Mouse (Mus musculus): ENCODE measurements around the gene Supt6.
A peak's percentile ranks its signal among the peaks of the same experiment; 100 is the strongest.

Supt6 gene

GRCm38 (mm10) chr11:78181830-78182357, 63.9 kb downstream of the Supt6 start:
- no peak for DNase-seq

DNA sequence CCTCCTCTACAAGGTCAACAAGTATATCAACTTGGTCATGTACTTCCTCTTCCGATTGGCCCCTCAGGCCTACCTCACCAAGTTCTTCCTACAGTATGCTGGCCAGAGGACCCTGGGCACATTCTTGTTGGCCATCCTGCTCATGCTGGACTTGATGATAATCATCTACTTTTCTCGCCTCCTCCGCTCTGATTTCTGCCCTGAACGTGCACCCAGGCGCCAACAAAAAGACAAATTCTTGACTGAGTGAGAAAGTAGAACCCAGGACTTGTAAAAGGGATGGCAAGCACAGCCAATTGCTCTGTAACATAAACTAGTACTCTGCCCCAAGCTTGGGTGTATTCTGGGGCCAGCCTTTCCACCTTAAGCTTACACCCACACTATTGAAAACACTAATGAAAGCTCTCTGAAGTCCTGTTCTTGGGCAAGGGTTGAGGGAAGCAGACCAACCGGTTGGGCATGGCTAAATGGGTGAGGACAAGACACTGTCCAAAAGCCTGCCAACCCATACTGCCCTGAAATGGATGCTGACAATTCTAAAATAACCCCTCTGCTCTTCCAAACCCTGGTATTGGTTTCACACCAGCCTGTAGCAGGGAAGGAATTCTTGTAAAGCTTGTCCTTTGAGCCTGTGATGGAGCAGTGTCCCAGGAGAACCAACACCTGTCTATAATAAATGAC, 65.6 kb downstream of the Supt6 start:
- DNase-seq: no peak

DNA sequence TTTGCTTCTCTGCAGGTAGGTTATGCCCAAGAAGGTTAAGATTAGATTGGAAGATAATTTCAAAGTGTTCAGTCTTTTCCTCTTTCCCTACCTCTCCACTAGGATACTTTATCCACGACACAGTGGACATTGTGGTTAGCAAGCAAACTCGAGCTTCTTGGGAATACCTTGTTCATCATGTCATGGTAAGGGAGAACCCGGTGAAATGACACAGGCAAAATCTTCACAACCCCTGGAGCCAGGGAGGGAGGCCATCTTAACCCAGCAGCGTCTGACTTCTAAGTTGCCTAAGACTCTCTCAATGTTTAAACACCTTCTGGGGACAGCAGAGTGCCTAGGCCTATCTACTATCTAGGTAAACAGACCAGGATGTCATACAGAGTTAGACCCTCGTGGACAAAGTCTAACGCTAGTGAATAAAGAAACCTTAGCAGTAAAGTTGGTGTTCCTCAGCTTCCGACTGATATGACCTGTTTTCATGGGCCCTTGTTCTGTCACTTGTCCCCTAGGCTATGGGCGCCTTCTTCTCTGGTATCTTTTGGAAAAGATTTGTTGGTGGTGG, 66.3 kb downstream of the Supt6 start:
- DNase-seq: no peak

DNA sequence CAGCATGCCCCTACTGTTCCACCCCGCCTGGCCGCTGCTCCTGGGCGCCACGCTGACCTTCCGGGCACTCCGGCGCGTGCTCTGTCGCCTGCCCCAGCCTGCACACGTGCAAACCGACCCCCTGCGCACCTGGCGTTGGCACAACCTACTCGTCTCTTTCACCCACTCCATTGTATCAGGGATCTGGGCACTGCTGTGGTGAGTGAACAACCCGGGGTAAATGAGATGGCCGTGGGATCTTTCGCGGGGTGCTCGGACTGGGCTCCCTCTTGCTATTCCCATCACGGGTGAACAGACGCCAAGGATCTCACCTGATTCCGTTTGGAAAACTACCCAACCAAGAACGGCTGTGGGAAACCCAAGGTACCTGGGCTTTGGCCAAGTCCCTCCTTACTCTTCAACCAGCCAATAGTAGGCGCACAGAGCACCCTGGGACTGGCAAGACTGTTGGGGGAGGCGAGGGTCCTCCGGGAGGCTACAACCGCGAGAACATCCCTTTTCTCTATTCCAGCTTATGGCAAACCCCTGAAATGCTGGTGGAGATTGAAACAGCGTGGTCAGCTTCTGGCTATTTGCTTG, 66.8 kb downstream of the Supt6 start:
- DNase-seq: peak; percentile 42 to 48

DNA sequence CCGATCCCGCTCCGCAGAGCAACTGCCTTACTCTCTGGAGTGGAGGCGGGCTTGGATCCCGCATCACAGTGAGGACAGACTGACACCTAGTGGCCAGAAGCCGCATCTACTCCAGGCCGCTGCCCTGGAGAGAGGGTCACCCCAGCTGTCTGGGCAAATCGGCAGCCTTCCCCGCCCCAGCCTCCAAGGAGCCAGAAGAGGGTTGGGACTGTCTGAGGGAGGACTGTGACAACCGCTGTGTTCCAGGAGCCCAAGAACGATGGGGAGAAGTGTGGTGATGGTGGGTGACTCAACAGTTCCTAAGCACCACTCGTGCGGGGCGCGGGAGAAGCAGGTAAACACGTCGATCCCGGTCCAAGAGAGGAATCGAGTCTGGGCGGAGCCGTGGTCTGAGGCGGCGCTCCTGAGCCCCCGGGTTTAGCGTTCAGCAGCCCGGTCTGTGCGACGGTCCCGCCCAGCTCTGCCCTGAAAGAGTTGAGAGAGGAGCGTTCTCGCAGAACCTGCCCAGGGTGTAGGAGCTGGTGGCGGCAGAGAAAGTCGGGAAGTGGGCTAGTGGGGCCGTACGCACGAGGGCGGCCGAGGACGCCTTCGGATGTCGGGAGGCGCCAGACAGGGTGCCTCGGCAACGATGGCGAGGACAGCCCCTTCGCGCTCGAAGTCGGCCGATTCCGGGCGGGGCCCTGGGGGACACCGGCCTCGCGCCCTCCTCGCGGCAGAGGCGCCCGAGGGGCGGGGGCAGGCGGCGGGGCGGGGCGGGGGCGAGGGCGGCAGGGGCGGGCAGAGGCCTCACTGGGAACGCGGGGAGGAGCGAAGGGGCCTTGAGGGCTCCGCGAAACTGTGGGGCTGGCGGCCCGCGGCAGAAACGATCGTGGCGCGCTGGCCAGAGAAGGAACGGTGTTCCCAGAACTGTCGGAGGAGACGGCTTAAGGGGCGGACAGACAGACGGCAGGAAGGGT, 67.6 kb downstream of the Supt6 start:
- DNase-seq: peak; percentile 90 to 93

DNA sequence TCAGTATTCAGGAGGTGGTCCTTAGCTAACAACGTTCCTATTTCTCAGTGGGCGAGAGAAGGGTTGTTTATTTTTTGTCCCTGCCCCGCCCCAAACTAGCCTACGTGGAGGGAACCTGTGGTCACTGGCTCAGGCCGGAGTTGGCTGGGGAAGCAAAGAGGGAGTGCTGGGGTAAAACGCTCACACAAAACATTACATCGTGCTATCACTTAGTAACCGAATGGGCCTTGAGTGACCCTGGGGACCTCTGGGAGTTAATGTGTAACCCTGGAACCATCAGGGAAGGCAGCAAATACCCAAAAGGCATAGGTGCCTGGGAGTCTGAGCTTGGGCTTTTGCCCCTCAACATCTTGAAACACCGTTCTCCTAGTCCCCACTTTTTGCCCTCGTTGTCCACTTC, 68.3 kb downstream of the Supt6 start:
- DNase-seq: no peak

- DNase-seq: no peak
Observed at GRCm38 (mm10) chr11:78176905-78177331, 68.9 kb downstream of the Supt6 start.

DNA sequence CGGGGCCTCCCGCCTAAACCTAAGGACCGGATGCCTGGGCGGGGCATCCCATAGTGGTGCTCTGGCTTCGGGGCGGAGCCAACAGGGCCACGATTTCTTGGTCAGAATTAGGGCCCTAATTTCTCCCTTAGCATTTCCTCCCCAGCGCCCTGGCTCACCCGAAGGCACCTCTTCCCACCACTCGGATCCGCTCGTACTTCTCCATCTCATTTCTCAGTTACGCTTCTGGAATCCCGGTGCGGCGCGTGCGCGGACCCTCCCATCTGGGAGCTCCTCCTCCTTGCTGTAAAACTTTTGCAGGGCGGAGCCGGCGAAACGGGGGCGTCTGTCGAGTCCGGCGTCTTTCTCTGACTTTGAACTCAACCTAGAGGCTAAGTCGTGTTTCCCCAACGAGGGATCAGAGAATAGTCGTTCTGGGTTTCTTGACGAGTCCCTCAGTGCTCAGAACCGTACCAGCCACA, 69.4 kb downstream of the Supt6 start, which contains the start of the genes Nek8 and Tlcd1:
TSS of gene Nek8 (minus strand) at position 274 of the 461 bp plus-strand sequence.
TSS of gene Tlcd1 (plus strand) at position 310 of the 461 bp plus-strand sequence.
- peak; percentile 68 to 73 for DNase-seq

DNA sequence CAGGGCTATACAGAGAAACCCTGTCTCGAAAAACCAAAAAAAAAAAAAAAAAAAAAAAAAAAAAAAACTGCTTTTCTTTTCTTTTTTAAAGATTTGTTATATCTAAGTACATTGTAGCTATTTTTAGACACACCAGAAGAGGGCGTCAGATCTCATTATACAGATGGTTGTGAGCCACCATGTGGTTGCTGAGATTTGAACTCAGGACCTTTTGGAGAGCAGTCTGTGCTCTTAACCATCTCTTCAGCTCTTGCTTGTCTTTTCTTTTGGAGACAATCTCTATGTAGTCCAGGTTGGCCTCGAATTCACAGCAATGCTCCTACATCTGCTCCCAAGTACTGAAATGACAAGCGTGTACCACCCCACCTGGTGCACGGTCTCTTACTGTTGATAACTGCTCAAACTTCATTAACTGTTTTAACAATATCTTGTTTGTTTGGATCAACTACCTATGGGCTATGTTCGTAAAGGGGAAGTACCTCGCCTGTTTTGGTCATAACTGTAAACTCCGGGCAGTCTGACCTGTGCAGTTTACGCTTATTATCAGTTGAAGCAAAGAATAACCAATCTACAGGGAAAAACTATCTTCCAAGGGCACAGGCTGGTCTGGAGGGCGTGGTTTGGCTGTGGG, 69.9 kb downstream of the Supt6 start:
- no peak for DNase-seq

DNA sequence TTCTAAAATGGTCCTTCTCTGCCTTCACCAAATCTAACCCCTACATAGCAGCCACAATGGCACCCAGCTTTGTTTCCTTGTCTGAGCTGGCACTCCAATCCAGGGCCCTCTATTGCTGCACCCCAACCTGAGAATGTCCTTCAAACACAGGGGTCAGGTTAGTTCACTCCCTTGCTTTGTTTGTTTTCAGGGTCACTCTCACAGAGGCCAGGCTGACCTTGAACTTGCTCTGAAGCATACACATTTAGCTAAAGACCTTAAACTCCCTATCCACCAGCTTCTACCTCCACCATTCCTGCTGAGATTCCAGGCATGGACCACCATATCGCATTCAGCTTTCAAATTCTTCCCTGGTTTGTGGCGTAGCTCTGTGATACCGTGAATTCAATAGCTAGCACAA, 71.3 kb downstream of the Supt6 start:
- DNase-seq: no peak

DNA sequence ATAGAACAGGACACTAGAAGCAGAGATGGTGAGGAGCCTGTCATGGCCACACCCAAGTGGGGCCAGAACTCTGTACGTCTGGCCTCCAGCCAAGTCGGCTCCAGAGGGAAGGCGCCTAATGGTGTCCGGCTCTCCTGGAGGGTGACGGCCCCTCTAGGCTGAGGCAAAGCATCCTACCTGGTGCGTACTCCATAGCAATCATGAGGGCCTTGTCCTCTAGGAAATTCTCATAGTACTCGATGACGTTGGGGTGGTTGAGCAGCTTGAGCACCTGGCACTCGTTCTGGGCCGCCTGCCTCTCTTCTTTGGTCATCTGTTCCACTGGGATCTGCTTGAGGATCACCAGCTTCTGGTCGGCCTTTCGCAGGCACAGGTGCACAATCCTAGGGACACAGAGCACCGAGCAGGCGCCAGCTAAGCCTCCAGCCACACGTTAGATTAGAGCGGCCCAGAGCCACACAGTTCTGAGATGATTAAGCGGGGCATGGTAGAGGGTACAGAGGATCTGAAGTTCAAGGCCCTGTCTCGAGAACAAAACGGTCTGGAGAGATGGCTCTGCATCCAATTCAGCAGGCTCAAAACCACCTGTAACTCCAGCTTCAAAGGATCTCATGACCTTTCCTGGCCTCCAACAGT, 72.9 kb downstream of the Supt6 start:
- no peak for DNase-seq

GRCm38 (mm10) chr11:78172034-78172747, 73.6 kb downstream of the Supt6 start:
- no peak for DNase-seq

DNA sequence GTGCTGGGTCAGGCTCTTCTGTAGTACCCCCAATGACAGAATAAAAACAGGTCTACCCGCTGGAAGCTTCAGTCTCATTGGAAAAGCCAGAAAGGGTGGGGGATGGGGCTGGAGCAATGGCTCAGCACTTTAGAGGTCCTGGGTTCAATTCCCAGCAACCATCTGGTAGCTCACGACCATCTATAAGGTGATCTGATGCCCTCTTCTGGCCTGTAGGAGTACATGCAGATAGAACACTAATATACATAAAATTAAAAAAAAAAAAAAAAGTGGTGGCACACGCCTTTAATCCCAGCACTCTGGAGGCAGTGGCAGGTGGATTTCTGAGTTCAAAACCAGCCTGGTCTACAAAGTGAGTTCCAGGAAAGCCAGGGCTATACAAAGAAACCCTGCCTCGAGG, 74.5 kb downstream of the Supt6 start:
- no peak for DNase-seq

GRCm38 (mm10) chr11:78170306-78170705, 75.5 kb downstream of the Supt6 start:
- DNase-seq: no peak

GRCm38 (mm10) chr11:78168541-78169468, 77.0 kb downstream of the Supt6 start:
- no peak for DNase-seq

GRCm38 (mm10) chr11:78167257-78167959, 78.4 kb downstream of the Supt6 start:
- no peak for DNase-seq

GRCm38 (mm10) chr11:78166640-78167039, 79.1 kb downstream of the Supt6 start:
- DNase-seq: no peak

- no peak for DNase-seq
Observed at GRCm38 (mm10) chr11:78166161-78166560, 79.6 kb downstream of the Supt6 start.

- no peak for DNase-seq
Observed at GRCm38 (mm10) chr11:78165761-78166109, 80.1 kb downstream of the Supt6 start.

Measured in cerebellum, postnatal 36 days (tissue).